Mouse (Mus musculus): ENCODE measurements around the gene Cep19. TPM values are rescaled to one million over a fixed set of nuclear protein-coding genes. Genes with fewer than 3 reads are reported as not detected.
"Not testable (repeated sequence)": the region's sequence is repeated elsewhere in the genome, so short reads cannot be mapped to it uniquely, and the experiment has no call there.

Cep19 gene
- polyA plus RNA-seq (2015; fragmentation: Nextera tagmentation; extraction: Ambion mirVana), result 18.3 and 20.7 TPM in 2 replicates

DNA sequence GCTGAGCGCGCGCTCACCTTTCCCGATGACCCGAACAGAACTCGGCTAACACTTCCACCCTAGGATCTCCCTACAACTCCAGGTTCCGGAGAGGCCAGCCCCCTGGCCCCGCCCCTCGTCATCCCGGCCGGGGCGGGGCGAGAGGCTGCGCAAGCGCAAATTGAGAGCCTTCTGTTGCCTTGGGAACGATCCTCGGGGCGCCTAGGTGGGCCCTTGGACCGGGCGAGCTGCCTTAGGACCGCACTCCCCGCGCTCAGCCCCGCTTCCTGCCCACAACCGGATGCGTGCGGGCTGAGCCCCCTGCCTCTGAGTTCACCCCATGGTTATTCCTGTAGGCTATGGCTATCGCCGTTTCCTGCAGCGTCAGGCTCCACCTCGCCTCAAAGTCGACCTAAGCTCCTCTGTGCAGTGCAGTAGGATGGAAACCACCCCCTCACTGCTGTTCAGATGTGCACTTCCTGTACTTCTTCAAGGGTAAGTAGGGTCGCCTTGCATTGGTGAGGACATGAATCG, at the start of gene Cep19, which contains the start of gene Pigx:
Cep19 (plus strand) TSS at position 163 of the 513 bp plus-strand sequence.
Pigx (minus strand) TSS at position 103 of the 513 bp plus-strand sequence.
- Histone ChIP-seq H3K36me3 (peaks cover 40% of the 10 kb centered on the region), H3K27me3 (replicated peaks) (no peaks in the 10 kb centered on the region), H3K4me2 (peak within 1 kb of the TSS; percentile 81), H3K4me1 (peaks cover 20% of the 10 kb centered on the region), H3K9me3 (no peaks in the 10 kb centered on the region), H3K27ac (replicated peaks) (peak within 1 kb of the TSS; percentile 86), H3K4me3 (peak within 1 kb of the TSS; percentile 79), H3K9ac (peak within 1 kb of the TSS; percentile 90)
- ATAC-seq (ENCODE audit: extremely low read depth, insufficient number of reproducible peaks, low FRiP score, low TSS enrichment), result peak; percentile 92
- WGBS, result under 1% methylated on average over 34 of the region's 34 CpGs

DNA sequence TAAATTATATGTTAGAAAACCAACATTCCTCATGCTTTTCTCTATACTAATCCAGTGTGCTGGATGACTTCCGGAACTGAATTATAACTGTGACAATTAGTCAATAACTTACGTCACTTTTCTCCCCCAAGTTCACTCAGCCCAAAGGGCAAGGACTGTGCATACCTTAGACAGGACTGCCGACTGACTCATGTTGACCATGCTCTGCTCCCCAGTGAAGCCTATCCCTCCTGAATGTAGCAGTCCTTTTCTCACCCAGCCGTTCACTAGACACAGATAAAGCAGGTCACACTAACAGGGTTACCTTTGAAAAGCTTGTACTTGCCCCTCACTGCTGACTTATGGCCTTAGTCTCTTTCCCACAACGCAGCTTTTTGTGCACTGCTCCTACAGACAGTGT, 40.8 kb upstream of the Cep19 start:
- Histone ChIP-seq H3K27me3 (replicated peaks) (no peaks in the 10 kb centered on the region), H3K9me3 (no peaks in the 10 kb centered on the region), H3K4me3 (no peak overlapping the region), H3K4me2 (no peak overlapping the region), H3K9ac (no peak overlapping the region), H3K27ac (replicated peaks) (no peak overlapping the region), H3K36me3 (no peaks in the 10 kb centered on the region; the same call in 1 of the 2 replicates), H3K4me1 (peaks cover 53% of the 10 kb centered on the region)
- WGBS, result 66% methylated on average over 5 of the region's 5 CpGs
- ATAC-seq (ENCODE audit: extremely low read depth, insufficient number of reproducible peaks, low FRiP score, low TSS enrichment), result no peak

DNA sequence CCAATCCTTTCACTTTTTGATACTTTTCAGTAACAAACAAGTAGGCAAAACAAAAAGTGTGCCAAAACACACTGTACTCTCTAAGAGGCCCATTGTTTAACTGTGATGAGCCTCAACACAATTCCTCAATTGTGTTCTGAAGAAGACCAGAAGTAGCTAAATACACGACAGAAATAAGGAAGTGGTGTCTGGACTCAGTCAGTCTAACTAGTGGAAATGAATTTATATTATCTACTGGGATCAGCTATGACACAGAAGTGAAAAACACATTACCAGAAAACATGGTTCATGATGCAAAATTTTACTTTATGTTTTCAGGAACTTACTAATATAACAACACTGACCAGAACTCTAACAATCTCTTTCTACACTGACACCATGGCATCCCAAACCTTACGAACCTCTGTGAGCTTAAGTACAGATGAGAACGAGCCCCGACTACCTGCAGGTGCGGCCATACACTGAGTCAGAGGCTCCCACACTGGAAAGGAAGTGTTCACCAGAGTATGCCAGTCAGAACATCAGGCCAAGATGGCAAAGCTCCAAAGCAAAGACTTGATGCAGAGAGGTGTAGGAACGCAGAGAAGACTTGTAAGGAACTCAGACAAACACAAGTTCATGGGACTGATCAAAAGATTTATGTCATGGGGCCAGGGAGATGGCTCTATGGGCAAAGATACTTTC, 39.6 kb upstream of the Cep19 start:
- no peak overlapping the region for H3K4me2 ChIP-seq
- H3K4me3 ChIP-seq, result no peak overlapping the region
- H3K36me3 ChIP-seq, result no peaks in the 10 kb centered on the region; the same call in 1 of the 2 replicates
- no peak overlapping the region for H3K9ac ChIP-seq
- no peak for ATAC-seq (ENCODE audit: extremely low read depth, insufficient number of reproducible peaks, low FRiP score, low TSS enrichment)
- H3K27ac ChIP-seq (replicated peaks), result no peak overlapping the region
- WGBS, result 66% methylated on average over 6 of the region's 6 CpGs
- peaks cover 62% of the 10 kb centered on the region for H3K4me1 ChIP-seq
- no peaks in the 10 kb centered on the region for H3K27me3 ChIP-seq (replicated peaks)
- H3K9me3 ChIP-seq, result no peaks in the 10 kb centered on the region

DNA sequence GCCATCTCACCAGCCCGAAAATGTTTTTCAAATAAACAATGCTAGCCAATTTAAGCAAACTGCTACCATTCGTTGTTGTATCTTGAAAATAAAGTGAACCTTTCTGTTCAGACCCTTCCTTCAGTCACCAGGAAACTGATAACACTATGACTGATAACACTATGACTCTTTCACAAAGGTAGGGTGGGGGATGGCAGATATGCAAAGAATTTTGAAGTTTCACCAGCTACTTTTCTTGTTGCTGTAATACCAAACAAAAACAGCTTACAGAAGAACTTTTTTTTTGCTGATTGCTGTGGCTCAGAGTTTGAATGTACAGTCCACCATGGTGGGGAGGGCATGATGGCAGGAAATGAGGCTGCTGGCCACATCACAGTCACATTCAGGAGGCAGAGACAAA, 37.4 kb upstream of the Cep19 start:
- Histone ChIP-seq H3K27ac (replicated peaks) (no peak overlapping the region), H3K4me2 (no peak overlapping the region), H3K9ac (no peak overlapping the region), H3K4me3 (no peak overlapping the region), H3K9me3 (no peaks in the 10 kb centered on the region), H3K4me1 (peaks cover 80% of the 10 kb centered on the region), H3K27me3 (replicated peaks) (no peaks in the 10 kb centered on the region), H3K36me3 (no peaks in the 10 kb centered on the region)
- no peak for ATAC-seq (ENCODE audit: extremely low read depth, insufficient number of reproducible peaks, low FRiP score, low TSS enrichment)
- 42% methylated on average over 2 of the region's 2 CpGs for WGBS

DNA sequence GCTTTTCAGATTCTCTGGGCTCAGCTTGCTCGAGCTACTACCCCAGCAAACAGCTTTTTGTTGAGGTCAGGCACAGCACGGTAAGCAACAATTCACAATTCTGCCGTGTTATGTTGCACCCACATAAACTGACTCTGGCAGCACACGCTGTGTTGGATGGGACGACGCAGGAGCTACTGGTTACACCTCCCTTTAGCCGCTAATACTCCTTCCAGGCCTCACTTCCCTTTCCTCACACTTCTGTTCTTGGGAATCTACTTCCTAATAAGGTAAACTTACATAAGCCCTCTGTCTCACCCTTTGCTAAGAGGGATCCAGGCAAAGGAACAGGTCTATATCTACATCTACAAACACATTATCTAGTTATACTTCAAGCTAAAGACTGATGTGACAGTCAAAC, 35.7 kb upstream of the Cep19 start:
- 47% methylated on average over 7 of the region's 7 CpGs for WGBS
- no peak overlapping the region for H3K4me3 ChIP-seq
- H3K9me3 ChIP-seq, result no peaks in the 10 kb centered on the region
- no peaks in the 10 kb centered on the region for H3K36me3 ChIP-seq
- H3K4me2 ChIP-seq, result no peak overlapping the region
- no peak for ATAC-seq (ENCODE audit: extremely low read depth, insufficient number of reproducible peaks, low FRiP score, low TSS enrichment)
- H3K27ac ChIP-seq (replicated peaks), result no peak overlapping the region
- H3K9ac ChIP-seq, result peak overlapping the region; percentile 37; the same call in 1 of the 2 replicates
- no peaks in the 10 kb centered on the region for H3K27me3 ChIP-seq (replicated peaks)
- peaks cover 87% of the 10 kb centered on the region for H3K4me1 ChIP-seq

DNA sequence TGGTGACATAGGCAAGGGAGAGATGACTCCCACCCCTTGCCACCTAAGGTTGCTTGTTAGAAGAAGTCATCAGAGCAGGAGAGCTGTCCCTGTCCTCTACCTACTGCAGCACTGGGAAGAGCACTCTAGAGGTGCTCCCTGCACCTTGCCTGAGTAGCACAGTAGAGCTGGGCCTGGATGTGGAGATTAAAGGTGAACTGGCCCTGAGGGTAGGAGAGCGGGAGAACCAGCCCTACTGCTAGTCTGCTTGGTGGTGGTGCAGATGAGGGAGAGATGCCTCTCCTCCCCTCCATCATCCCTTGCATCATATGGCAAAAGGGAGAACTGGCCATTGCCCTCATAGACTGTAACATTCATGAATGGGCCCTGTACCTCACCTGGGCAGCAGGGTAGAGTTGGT, 32.7 kb upstream of the Cep19 start:
- Histone ChIP-seq H3K4me3 (no peak overlapping the region), H3K27me3 (replicated peaks) (no peaks in the 10 kb centered on the region), H3K36me3 (no peaks in the 10 kb centered on the region), H3K9ac (no peak overlapping the region), H3K4me1 (peaks cover 90% of the 10 kb centered on the region), H3K27ac (replicated peaks) (no peak overlapping the region), H3K4me2 (no peak overlapping the region), H3K9me3 (no peaks in the 10 kb centered on the region)
- ATAC-seq (ENCODE audit: extremely low read depth, insufficient number of reproducible peaks, low FRiP score, low TSS enrichment), result no peak
- WGBS, result 89% methylated on average over 1 of the region's 1 CpGs

DNA sequence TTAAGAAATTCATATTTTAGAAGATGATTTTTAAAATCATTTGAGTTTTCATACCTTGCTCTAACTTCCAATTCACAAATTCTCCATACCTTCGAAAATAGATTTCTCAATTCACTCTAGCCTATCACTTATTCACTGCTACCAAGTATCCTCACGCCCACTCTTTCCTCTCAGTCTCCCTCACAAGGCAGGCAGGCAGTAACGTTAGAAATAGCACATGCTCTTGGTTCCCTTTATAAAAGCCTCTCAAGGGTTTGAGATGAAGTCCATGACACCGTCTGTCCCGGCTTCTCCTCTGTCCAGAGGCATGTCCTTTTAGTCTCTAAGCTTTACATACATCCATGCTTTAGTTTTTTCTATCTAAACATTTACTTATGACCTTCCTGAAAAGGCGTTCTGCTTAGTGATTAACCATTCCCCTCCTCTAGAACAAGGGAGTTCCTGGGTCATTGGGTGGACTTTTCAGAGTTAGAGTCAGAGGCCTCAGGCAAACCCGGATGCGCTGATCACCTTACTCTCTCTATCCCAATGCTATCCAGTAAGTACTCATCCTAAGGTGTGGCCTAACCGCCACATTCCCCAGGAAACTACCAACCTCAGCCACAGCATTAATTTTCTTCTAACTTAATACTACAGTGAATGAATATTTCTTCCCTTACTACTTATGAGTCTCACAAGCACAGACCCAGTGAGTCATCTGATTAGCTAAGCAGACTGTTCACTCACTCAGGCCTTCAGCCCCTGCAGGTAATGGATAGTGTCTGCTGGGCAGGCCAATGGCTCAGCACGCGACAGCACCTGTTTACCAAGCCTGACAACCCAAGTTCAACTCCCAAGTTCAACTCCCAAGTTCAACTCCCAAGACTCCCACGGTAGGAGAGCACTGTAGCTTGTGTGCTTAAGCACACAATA, 31.0 kb upstream of the Cep19 start:
- H3K27ac ChIP-seq (replicated peaks), result 0 out of 2 replicates have a peak overlapping the region, but pooled peaks have one; percentile 30
- no peak overlapping the region for H3K4me2 ChIP-seq
- ATAC-seq (ENCODE audit: extremely low read depth, insufficient number of reproducible peaks, low FRiP score, low TSS enrichment), result no peak
- peaks cover 76% of the 10 kb centered on the region for H3K4me1 ChIP-seq
- no peaks in the 10 kb centered on the region for H3K36me3 ChIP-seq
- no peaks in the 10 kb centered on the region for H3K27me3 ChIP-seq (replicated peaks)
- 66% methylated on average over 12 of the region's 12 CpGs for WGBS
- H3K9me3 ChIP-seq, result no peaks in the 10 kb centered on the region
- no peak overlapping the region for H3K4me3 ChIP-seq
- no peak overlapping the region for H3K9ac ChIP-seq

DNA sequence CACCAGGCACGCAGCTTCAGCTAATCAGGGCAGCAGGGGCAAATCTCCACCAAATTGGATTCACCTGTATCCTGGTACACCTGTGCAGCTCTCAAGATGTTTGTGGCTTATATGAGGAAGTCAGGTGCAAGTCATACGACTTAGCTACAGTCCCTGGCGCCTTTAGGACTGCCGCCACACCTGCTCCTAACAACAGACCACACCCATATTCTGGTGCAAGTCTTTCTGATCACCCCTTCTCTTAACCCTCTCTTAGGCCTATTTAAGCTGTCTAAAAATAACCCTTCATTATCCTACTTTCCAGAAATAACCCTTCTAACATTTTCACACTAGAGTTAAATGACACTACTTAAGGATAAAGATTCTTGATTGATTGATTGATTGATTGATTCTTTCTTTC, 29.5 kb upstream of the Cep19 start:
- not testable (repeated sequence) for H3K9me3 ChIP-seq; H3K27ac ChIP-seq (replicated peaks); H3K4me2 ChIP-seq; ATAC-seq (ENCODE audit: extremely low read depth, insufficient number of reproducible peaks, low FRiP score, low TSS enrichment); H3K9ac ChIP-seq; H3K27me3 ChIP-seq (replicated peaks); H3K36me3 ChIP-seq; H3K4me3 ChIP-seq
- peaks cover 65% of the 10 kb centered on the region for H3K4me1 ChIP-seq
- WGBS, result 51% methylated on average over 4 of the region's 4 CpGs

DNA sequence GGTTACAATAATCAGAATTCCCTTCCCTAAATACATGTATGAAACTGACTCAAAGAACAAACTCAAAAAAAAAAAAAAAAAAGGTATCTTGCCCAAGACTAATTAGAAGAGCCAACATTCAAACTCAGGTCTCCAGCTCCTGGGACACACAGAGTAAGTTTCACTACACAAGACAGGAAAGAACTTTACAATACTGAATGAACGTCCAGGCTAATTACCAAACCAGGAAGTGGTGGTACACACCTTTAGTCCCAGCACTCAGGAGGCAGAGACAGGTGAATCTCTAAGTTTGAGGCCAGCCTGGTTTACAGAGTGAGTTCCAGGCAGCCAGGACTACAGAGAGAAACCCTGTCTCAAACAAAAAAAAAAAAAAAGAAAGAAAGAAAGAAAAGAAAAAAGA, 23.8 kb upstream of the Cep19 start:
- Histone ChIP-seq H3K4me2 (no peak overlapping the region), H3K4me1 (peaks cover 42% of the 10 kb centered on the region), H3K36me3 (0 out of 2 replicates have a peak, but pooled peaks cover 5% of the 10 kb centered on the region), H3K4me3 (no peak overlapping the region), H3K9ac (no peak overlapping the region), H3K9me3 (no peaks in the 10 kb centered on the region), H3K27ac (replicated peaks) (no peak overlapping the region), H3K27me3 (replicated peaks) (no peaks in the 10 kb centered on the region)
- ATAC-seq (ENCODE audit: extremely low read depth, insufficient number of reproducible peaks, low FRiP score, low TSS enrichment), result no peak
- 55% methylated on average over 1 of the region's 1 CpGs for WGBS

DNA sequence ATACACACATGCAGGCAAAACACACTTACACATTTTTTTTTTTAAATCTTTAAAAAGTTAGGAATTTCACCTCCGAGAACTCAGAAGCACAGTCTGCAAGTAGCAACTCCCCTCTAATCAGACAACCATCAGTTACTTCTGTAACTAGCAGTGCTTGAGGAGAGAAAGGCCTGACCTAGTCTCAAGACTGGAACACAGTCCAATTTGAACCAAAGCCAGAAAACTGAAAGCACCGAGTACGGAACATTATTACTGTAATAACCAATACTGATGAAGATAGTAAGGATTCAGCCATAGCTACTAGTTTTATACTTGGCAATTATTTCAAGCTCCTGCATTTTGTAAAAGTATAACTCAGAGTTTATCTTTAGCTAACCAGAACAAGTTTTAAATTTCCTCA, 23.2 kb upstream of the Cep19 start:
- Histone ChIP-seq H3K9me3 (no peaks in the 10 kb centered on the region), H3K27ac (replicated peaks) (0 out of 2 replicates have a peak overlapping the region, but pooled peaks have one; percentile 36), H3K4me1 (peaks cover 36% of the 10 kb centered on the region), H3K4me3 (no peak overlapping the region; the same call in 1 of the 2 replicates), H3K36me3 (0 out of 2 replicates have a peak, but pooled peaks cover 5% of the 10 kb centered on the region), H3K9ac (no peak overlapping the region), H3K27me3 (replicated peaks) (no peaks in the 10 kb centered on the region), H3K4me2 (peak overlapping the region; percentile 90)
- 60% methylated on average over 3 of the region's 3 CpGs for WGBS
- ATAC-seq (ENCODE audit: extremely low read depth, insufficient number of reproducible peaks, low FRiP score, low TSS enrichment), result no peak
